Mouse (Mus musculus): Measurements from ENCODE around the gene Gm2431. TPM values are rescaled to one million over a fixed set of nuclear protein-coding genes. Genes with fewer than 3 reads are reported as not detected.
"Not testable (repeated sequence)": the region's sequence is repeated elsewhere in the genome, so short reads cannot be mapped to it uniquely, and the experiment has no call there.

Gene Gm2431
- not detected in 2 replicates for polyA plus RNA-seq (2015; fragmentation: Nextera tagmentation; extraction: Ambion mirVana)

- H3K4me3 ChIP-seq (ENCODE audit: low read depth, low read length); H3K36me3 ChIP-seq (replicated peaks; ENCODE audit: insufficient read depth, low read length); ATAC-seq; H3K4me1 ChIP-seq (ENCODE audit: insufficient read depth); H3K9ac ChIP-seq (replicated peaks); DNase-seq; H3K27me3 ChIP-seq (ENCODE audit: insufficient read depth, low read length); H3K9me3 ChIP-seq (ENCODE audit: low read length); H3K27ac ChIP-seq (ENCODE audit: low read depth); H3K4me2 ChIP-seq (ENCODE audit: low read depth, low read length): not testable (repeated sequence)
- 44% methylated on average over 1 of the region's 1 CpGs for WGBS (ENCODE audit: insufficient replicate concordance)
These were observed at the start of gene Gm2431 for GRCm38 (mm10) chr7:142258254-142258653. Gene Gm2431, minus strand, starts transcription at chr7:142258354.

GRCm38 (mm10) chr7:142303929-142304328, 45.8 kb upstream of the Gm2431 start:
- H3K4me3 ChIP-seq (ENCODE audit: low read depth, low read length); H3K9me3 ChIP-seq (ENCODE audit: low read length); H3K4me1 ChIP-seq (ENCODE audit: insufficient read depth); H3K27ac ChIP-seq (ENCODE audit: low read depth); H3K27me3 ChIP-seq (ENCODE audit: insufficient read depth, low read length); H3K36me3 ChIP-seq (replicated peaks; ENCODE audit: insufficient read depth, low read length); H3K9ac ChIP-seq (replicated peaks); DNase-seq; H3K4me2 ChIP-seq (ENCODE audit: low read depth, low read length); ATAC-seq: not testable (repeated sequence)
- WGBS (ENCODE audit: insufficient replicate concordance): 73% methylated on average over 1 of the region's 1 CpGs

- no peak for ATAC-seq
- Histone ChIP-seq H3K9ac (replicated peaks) (no peak within 1 kb of the TSS), H3K4me2 (ENCODE audit: low read depth, low read length) (no peak within 1 kb of the TSS), H3K4me3 (ENCODE audit: low read depth, low read length) (no peak within 1 kb of the TSS), H3K9me3 (ENCODE audit: low read length) (no peaks in the 10 kb centered on the region), H3K27ac (ENCODE audit: low read depth) (no peak within 1 kb of the TSS), H3K4me1 (ENCODE audit: insufficient read depth) (no peaks in the 10 kb centered on the region), H3K36me3 (replicated peaks; ENCODE audit: insufficient read depth, low read length) (no peaks in the 10 kb centered on the region), H3K27me3 (ENCODE audit: insufficient read depth, low read length) (no peaks in the 10 kb centered on the region)
- 18% methylated on average over 3 of the region's 3 CpGs for WGBS (ENCODE audit: insufficient replicate concordance)
- no peak for DNase-seq
- TF ChIP-seq CTCF (IDR thresholded peaks at IDR 0.05; ENCODE audit: low read depth) (no peak), EP300 (IDR thresholded peaks at IDR 0.05; ENCODE audit: low read depth) (no peak)
These were observed 45.1 kb upstream of the Gm2431 start, which contains the start of gene Krtap5-4 for GRCm38 (mm10) chr7:142303249-142303648. Gene Krtap5-4, plus strand, starts transcription at chr7:142303549.

GRCm38 (mm10) chr7:142297018-142297417, 38.9 kb upstream of the Gm2431 start, which contains the start of gene Krtap5-1:
Gene Krtap5-1, minus strand, starts transcription at chr7:142297118.
- ATAC-seq; DNase-seq; H3K27ac ChIP-seq (ENCODE audit: low read depth); H3K4me1 ChIP-seq (ENCODE audit: insufficient read depth); H3K9ac ChIP-seq (replicated peaks); H3K9me3 ChIP-seq (ENCODE audit: low read length); H3K36me3 ChIP-seq (replicated peaks; ENCODE audit: insufficient read depth, low read length); H3K27me3 ChIP-seq (ENCODE audit: insufficient read depth, low read length); H3K4me2 ChIP-seq (ENCODE audit: low read depth, low read length); H3K4me3 ChIP-seq (ENCODE audit: low read depth, low read length): not testable (repeated sequence)

GRCm38 (mm10) chr7:142296108-142296507, 38.0 kb upstream of the Gm2431 start:
- not testable (repeated sequence) for H3K4me1 ChIP-seq (ENCODE audit: insufficient read depth); H3K9me3 ChIP-seq (ENCODE audit: low read length); H3K4me2 ChIP-seq (ENCODE audit: low read depth, low read length); H3K9ac ChIP-seq (replicated peaks); ATAC-seq; H3K4me3 ChIP-seq (ENCODE audit: low read depth, low read length); H3K27me3 ChIP-seq (ENCODE audit: insufficient read depth, low read length); H3K27ac ChIP-seq (ENCODE audit: low read depth); H3K36me3 ChIP-seq (replicated peaks; ENCODE audit: insufficient read depth, low read length); DNase-seq
- WGBS (ENCODE audit: insufficient replicate concordance): 11% methylated on average over 4 of the region's 4 CpGs

- H3K4me3 ChIP-seq (ENCODE audit: low read depth, low read length): no peak overlapping the region
These were observed 37.3 kb upstream of the Gm2431 start for GRCm38 (mm10) chr7:142295418-142295817.

GRCm38 (mm10) chr7:142293851-142294250, 35.7 kb upstream of the Gm2431 start:
- peak; percentile 59 for DNase-seq
- not testable (repeated sequence) for H3K36me3 ChIP-seq (replicated peaks; ENCODE audit: insufficient read depth, low read length)

More at GRCm38 (mm10) chr7:142295418-142295817, 37.3 kb upstream of the Gm2431 start:
- H3K4me1 ChIP-seq (ENCODE audit: insufficient read depth): no peaks in the 10 kb centered on the region
- H3K27me3 ChIP-seq (ENCODE audit: insufficient read depth, low read length): no peaks in the 10 kb centered on the region
- DNase-seq (no peak), ATAC-seq (no peak)
- no peak overlapping the region for H3K4me2 ChIP-seq (ENCODE audit: low read depth, low read length)
- no peaks in the 10 kb centered on the region for H3K36me3 ChIP-seq (replicated peaks; ENCODE audit: insufficient read depth, low read length)
- H3K27ac ChIP-seq (ENCODE audit: low read depth): no peak overlapping the region
- no peaks in the 10 kb centered on the region for H3K9me3 ChIP-seq (ENCODE audit: low read length)
- H3K9ac ChIP-seq (replicated peaks): no peak overlapping the region
- TF ChIP-seq EP300 (IDR thresholded peaks at IDR 0.05; ENCODE audit: low read depth): no peak
- no peak for TF ChIP-seq CTCF (IDR thresholded peaks at IDR 0.05; ENCODE audit: low read depth)

GRCm38 (mm10) chr7:142285910-142286612, 27.9 kb upstream of the Gm2431 start:
- H3K9me3 ChIP-seq (ENCODE audit: low read length); H3K4me2 ChIP-seq (ENCODE audit: low read depth, low read length); H3K9ac ChIP-seq (replicated peaks); ATAC-seq; H3K4me1 ChIP-seq (ENCODE audit: insufficient read depth); H3K4me3 ChIP-seq (ENCODE audit: low read depth, low read length); H3K27ac ChIP-seq (ENCODE audit: low read depth); H3K36me3 ChIP-seq (replicated peaks; ENCODE audit: insufficient read depth, low read length); DNase-seq: not testable (repeated sequence)
- 64% methylated on average over 9 of the region's 9 CpGs for WGBS (ENCODE audit: insufficient replicate concordance)
- peaks cover 13% of the 10 kb centered on the region; the same call in 1 of the 2 replicates for H3K27me3 ChIP-seq (ENCODE audit: insufficient read depth, low read length)

More at GRCm38 (mm10) chr7:142293851-142294250, 35.7 kb upstream of the Gm2431 start:
- H3K9me3 ChIP-seq (ENCODE audit: low read length); H3K4me1 ChIP-seq (ENCODE audit: insufficient read depth); H3K27me3 ChIP-seq (ENCODE audit: insufficient read depth, low read length); H3K27ac ChIP-seq (ENCODE audit: low read depth); H3K9ac ChIP-seq (replicated peaks); H3K4me2 ChIP-seq (ENCODE audit: low read depth, low read length); H3K4me3 ChIP-seq (ENCODE audit: low read depth, low read length): not testable (repeated sequence)
- ATAC-seq: peak; percentile 17; the same call in 1 of the 2 replicates
- 3% methylated on average over 2 of the region's 2 CpGs for WGBS (ENCODE audit: insufficient replicate concordance)
- TF ChIP-seq CTCF (IDR thresholded peaks at IDR 0.05; ENCODE audit: low read depth): peak; percentile 67

Data from liver, postnatal 0 days (tissue).